Mouse (Mus musculus) erythroid progenitor cell, adult 5-6 weeks (primary cell): ENCODE data around the gene Utrn. TPM values are rescaled to one million over a fixed set of nuclear protein-coding genes. Genes with fewer than 3 reads are reported as not detected.

ENCODE experiments used
- ATAC-seq: replicated peaks from 2 replicates; pipeline ENCODE4 v1.8.0; 2016; ENCODE audit warnings: moderate number of reproducible peaks, mild to moderate bottlenecking, moderate TSS enrichment, inconsistent platforms; ENCODE audit not compliant: poor library complexity, low FRiP score, severe bottlenecking
- total RNA-seq, 2 experiments: library from RNA; stranded (forward) in 1 of 2; stranded (reverse) in 1 of 2; fragments of 150-400 nt in 1 of 2; fragments of 186-747, 209-891 nt in 1 of 2; gene quantifications; 2 replicates each; pipeline versions ENCODE4 v1.2.3 to v1.2.4; 2015 to 2017; ENCODE audit warnings: low replicate concordance in 2 of 2

Utrn gene
- total RNA-seq, 2 experiments from 2014 or later = 6.3 to 23.5 TPM

GRCm38 (mm10) chr10:12848322-12849108 is 20.6 kb downstream of the Utrn start:
- no peak for ATAC-seq

- ATAC-seq = no peak
Observed at GRCm38 (mm10) chr10:12842543-12842942, 26.6 kb downstream of the Utrn start.

- no peak for ATAC-seq
Observed at GRCm38 (mm10) chr10:12841497-12841896, 27.7 kb downstream of the Utrn start.

- ATAC-seq = no peak
Observed at GRCm38 (mm10) chr10:12837636-12838035, 31.5 kb downstream of the Utrn start.

GRCm38 (mm10) chr10:12836048-12836816 is 32.9 kb downstream of the Utrn start:
- ATAC-seq = no peak; the same call in 1 of the 2 replicates

GRCm38 (mm10) chr10:12834215-12834614 is 35.0 kb downstream of the Utrn start:
- no peak for ATAC-seq

- ATAC-seq = no peak
Observed at GRCm38 (mm10) chr10:12832163-12832562, 37.0 kb downstream of the Utrn start.

GRCm38 (mm10) chr10:12827778-12828177 is 41.4 kb downstream of the Utrn start:
- ATAC-seq = no peak

GRCm38 (mm10) chr10:12827306-12827705 is 41.9 kb downstream of the Utrn start:
- no peak for ATAC-seq

- no peak for ATAC-seq
Observed at GRCm38 (mm10) chr10:12826760-12827281, 42.3 kb downstream of the Utrn start.

- no peak for ATAC-seq
Observed at GRCm38 (mm10) chr10:12824386-12824785, 44.8 kb downstream of the Utrn start.

- ATAC-seq = no peak
Observed at GRCm38 (mm10) chr10:12823437-12824219, 45.5 kb downstream of the Utrn start.

GRCm38 (mm10) chr10:12820978-12821735 is 48.0 kb downstream of the Utrn start:
- no peak for ATAC-seq

GRCm38 (mm10) chr10:12817409-12817808 is 51.8 kb downstream of the Utrn start:
- ATAC-seq = peak; percentile 77

- no peak for ATAC-seq
Observed at GRCm38 (mm10) chr10:12816530-12816929, 52.6 kb downstream of the Utrn start.

GRCm38 (mm10) chr10:12814411-12814810 is 54.8 kb downstream of the Utrn start:
- ATAC-seq = peak; percentile 62

- ATAC-seq = no peak
Observed at GRCm38 (mm10) chr10:12813881-12814280, 55.3 kb downstream of the Utrn start.

GRCm38 (mm10) chr10:12813211-12813811 is 55.9 kb downstream of the Utrn start:
- peak; percentile 83 for ATAC-seq

- ATAC-seq = peak; percentile 30; the same call in 1 of the 2 replicates
Observed at GRCm38 (mm10) chr10:12812680-12813079, 56.5 kb downstream of the Utrn start.
